Mouse (Mus musculus) hindbrain, postnatal 0 days (tissue): ENCODE results near the gene Nop53. TPM values are rescaled to one million over a fixed set of nuclear protein-coding genes. Genes with fewer than 3 reads are reported as not detected.

Experiments
- ATAC-seq: fragments of 200-750 bp; cut with Nextera tagmentation; 2 replicates; pipeline ENCODE4 v1.8.0; 2017; ENCODE audit warnings: mild to moderate bottlenecking, moderate TSS enrichment, moderate library complexity
- DNase-seq: peaks from one replicate; pipeline ENCODE4 v3.0.0-alpha.2; 2015; ENCODE audit warnings: low spot score
- H3K27ac ChIP-seq: fragments of 300-500 bp; sonication (generic); 2 replicates; pipeline ENCODE4 v1.5.1; 2014; ENCODE audit warnings: mild to moderate bottlenecking
- H3K27me3 ChIP-seq: fragments of 300-500 bp; sonication (generic); 2 replicates; pipeline ENCODE4 v1.6.1; 2014; ENCODE audit warnings: low read length, mixed read lengths; ENCODE audit not compliant: insufficient read depth
- H3K36me3 ChIP-seq: fragments of 300-500 bp; sonication (generic); 2 replicates; pipeline ENCODE4 v1.6.1; 2014; ENCODE audit warnings: low read length, mixed read lengths; ENCODE audit not compliant: insufficient read depth
- H3K4me1 ChIP-seq: fragments of 300-500 bp; sonication (generic); 2 replicates; pipeline ENCODE4 v1.6.1; 2014; ENCODE audit warnings: antibody characterized with exemption, low read length, mixed read lengths; ENCODE audit not compliant: insufficient read depth
- H3K4me2 ChIP-seq: fragments of 300-500 bp; sonication (generic); 2 replicates; pipeline ENCODE4 v1.6.1; 2014; ENCODE audit warnings: low read depth, mild to moderate bottlenecking, low read length, moderate library complexity, mixed read lengths
- H3K4me3 ChIP-seq: fragments of 300-500 bp; sonication (generic); 2 replicates; pipeline ENCODE4 v1.5.1; 2014; ENCODE audit warnings: low read length
- H3K9ac ChIP-seq: fragments of 300-500 bp; sonication (generic); replicated peaks from 2 replicates; pipeline ENCODE4 v1.6.1; 2014; ENCODE audit warnings: mild to moderate bottlenecking, low read length, moderate library complexity, mixed read lengths
- H3K9me3 ChIP-seq: fragments of 300-500 bp; sonication (generic); 2 replicates; pipeline ENCODE4 v1.6.1; 2016; ENCODE audit warnings: low read length, mixed read lengths
- CTCF ChIP-seq: IDR thresholded peaks from 2 replicates; pipeline ENCODE4 v1.5.1; 2016; ENCODE audit warnings: antibody characterized with exemption, control low read depth, low read depth
- WGBS: fragments of 180-500 bp; shearing (Covaris S2); extraction: QIAGEN DNeasy Blood & Tissue Kit; methylation state at CpG from one replicate; pipeline ENCODE4 v1.1.7; 2014; 5-methylcytosine and 5-hydroxymethylcytosine counted together
- polyA plus RNA-seq: library from polyadenylated mRNA; unstranded; fragments of >200 nt; fragmentation: Nextera tagmentation; extraction: Ambion mirVana; gene quantifications from 2 replicates; pipeline ENCODE4 v1.2.1, GENCODE M21; 2015
- total RNA-seq: library from RNA; depleted of rRNA; stranded (reverse); fragments of >200 nt; gene quantifications from 2 replicates; pipeline ENCODE4 v1.2.3, GENCODE M21; 2014

Gene Nop53
- total and polyA plus RNA-seq, 2 experiments from 2014 or later = 76.5 to 127 TPM

DNA sequence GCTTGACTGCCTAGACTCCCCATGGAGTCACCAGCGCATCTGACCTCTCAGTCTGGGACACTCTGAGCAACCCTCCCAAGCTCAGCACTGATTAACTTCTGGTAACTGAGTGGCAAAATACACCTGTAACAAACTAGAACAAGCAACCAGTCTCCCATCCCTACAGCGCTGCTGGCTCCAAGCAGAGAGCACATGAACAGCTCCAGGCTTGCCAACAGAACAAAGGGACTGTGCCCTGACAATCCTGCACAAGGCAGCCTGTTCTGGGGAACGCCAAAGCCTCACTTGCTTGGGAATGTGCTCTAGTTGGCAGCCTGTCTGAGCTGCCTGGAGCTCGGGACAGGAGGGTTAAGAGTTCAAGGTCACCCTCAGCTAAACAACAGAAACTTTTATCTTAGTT lies 35.7 kb upstream of the Nop53 start:
- H3K9ac ChIP-seq = no peak overlapping the region
- H3K27ac ChIP-seq = no peak overlapping the region
- no peak for TF ChIP-seq CTCF
- peaks cover 20% of the 10 kb centered on the region for H3K36me3 ChIP-seq
- no peak for DNase-seq
- no peaks in the 10 kb centered on the region for H3K9me3 ChIP-seq
- H3K4me2 ChIP-seq = no peak overlapping the region
- no peaks in the 10 kb centered on the region for H3K27me3 ChIP-seq
- no peak overlapping the region for H3K4me3 ChIP-seq
- no peak for ATAC-seq
- H3K4me1 ChIP-seq = no peaks in the 10 kb centered on the region
- WGBS = 77% methylated on average over 4 of the region's 4 CpGs

DNA sequence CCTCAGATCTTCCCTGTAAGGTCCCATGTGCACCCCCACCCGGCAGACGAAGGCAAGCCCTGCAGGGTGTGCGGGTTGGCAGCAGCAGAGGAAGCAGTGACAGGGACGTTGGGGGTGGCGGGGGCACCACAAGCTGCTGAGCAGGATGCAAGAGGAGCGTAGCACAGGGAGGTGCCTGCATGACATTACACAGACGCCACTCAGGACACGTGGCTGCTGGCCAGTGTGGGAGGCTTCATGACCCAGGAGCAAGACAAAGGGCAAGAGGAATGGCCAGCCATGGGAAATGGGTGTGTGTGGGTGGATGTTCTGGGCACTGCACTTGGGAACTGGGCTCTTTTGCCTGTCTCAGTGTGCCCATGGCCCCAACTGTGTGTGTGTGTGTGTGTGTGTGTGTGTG lies 34.4 kb upstream of the Nop53 start:
- no peak overlapping the region for H3K27ac ChIP-seq
- H3K4me2 ChIP-seq = no peak overlapping the region
- H3K9me3 ChIP-seq = no peaks in the 10 kb centered on the region
- H3K9ac ChIP-seq = no peak overlapping the region
- no peaks in the 10 kb centered on the region for H3K4me1 ChIP-seq
- H3K36me3 ChIP-seq = peaks cover 24% of the 10 kb centered on the region
- H3K27me3 ChIP-seq = no peaks in the 10 kb centered on the region
- no peak for TF ChIP-seq CTCF
- DNase-seq (no peak), ATAC-seq (peak; percentile 12; the same call in 1 of the 2 replicates)
- H3K4me3 ChIP-seq = no peak overlapping the region
- 74% methylated on average over 8 of the region's 8 CpGs for WGBS

DNA sequence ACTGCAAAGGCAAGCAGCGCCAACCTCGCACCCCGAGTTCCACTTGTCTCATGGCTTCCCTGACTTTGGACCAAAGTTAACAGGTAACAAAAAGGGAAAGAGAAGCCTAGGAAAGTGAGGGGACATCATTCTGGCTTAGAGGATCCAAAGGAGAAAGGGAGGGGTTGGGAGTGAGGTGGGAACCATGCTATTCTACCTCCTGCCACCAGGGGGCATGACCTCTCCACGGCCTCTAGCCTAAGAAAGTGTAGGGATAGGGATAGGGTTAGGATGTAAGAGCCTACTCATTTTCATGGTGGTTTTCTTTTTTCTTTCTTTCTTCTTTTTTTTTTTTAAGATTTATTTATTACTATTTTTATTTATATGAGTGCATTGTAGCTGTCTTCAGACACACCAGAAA lies 30.0 kb upstream of the Nop53 start:
- H3K4me3 ChIP-seq = no peak overlapping the region
- no peaks in the 10 kb centered on the region for H3K27me3 ChIP-seq
- 75% methylated on average over 4 of the region's 4 CpGs for WGBS
- peaks cover 47% of the 10 kb centered on the region for H3K36me3 ChIP-seq
- H3K9ac ChIP-seq = no peak overlapping the region
- no peaks in the 10 kb centered on the region for H3K4me1 ChIP-seq
- DNase-seq (peak; percentile 59), ATAC-seq (no peak)
- peak; percentile 88 for TF ChIP-seq CTCF
- H3K9me3 ChIP-seq = no peaks in the 10 kb centered on the region
- no peak overlapping the region for H3K4me2 ChIP-seq
- no peak overlapping the region for H3K27ac ChIP-seq

DNA sequence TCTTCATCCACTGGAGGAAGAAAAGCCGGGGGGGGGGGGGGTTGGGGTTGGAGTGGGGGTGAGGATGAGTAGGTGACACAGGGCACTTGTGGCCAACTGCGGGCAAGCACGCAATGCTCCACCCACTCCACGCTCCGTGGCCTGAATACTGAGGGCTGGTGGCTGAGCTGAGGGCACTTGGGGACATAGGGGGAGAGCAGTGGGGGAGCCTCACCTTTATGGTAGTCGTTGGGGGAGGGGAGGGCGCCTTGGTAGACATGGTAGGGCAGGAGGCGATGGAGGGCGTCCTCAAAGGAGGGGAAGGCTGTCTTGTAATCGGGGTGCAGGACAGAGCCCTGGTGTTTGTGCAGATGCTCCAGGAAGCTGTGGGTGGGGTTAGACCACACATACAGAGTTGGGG lies 29.6 kb upstream of the Nop53 start:
- ATAC-seq = no peak
- no peak for TF ChIP-seq CTCF
- peaks cover 47% of the 10 kb centered on the region for H3K36me3 ChIP-seq

DNA sequence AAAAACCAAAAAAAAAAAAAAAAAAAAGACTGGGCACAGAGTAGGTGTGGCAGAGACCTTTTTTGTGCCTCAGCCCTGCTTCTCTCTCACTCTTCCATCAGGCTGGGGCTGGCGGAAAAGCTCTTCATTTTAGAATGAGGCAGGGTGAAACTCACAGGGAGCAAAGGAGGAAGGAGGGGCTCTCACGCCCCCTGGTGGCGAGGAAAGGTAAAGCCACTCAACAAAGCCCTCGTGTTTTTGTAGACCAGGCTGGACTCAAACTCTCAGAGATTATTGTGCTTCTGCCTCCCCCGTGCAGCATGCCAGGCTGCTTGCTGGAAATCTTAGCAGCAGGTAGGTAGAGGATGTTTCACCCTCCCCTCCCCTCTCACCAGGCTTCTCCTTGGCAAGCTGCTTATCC lies 28.8 kb upstream of the Nop53 start:
- Histone ChIP-seq H3K4me2 (no peak overlapping the region), H3K9me3 (no peaks in the 10 kb centered on the region), H3K4me1 (no peaks in the 10 kb centered on the region), H3K36me3 (peaks cover 44% of the 10 kb centered on the region), H3K9ac (no peak overlapping the region), H3K27me3 (no peaks in the 10 kb centered on the region), H3K27ac (no peak overlapping the region), H3K4me3 (no peak overlapping the region)
- ATAC-seq (no peak), DNase-seq (peak; percentile 51)
- TF ChIP-seq CTCF = peak; percentile 81
- WGBS = 61% methylated on average over 5 of the region's 5 CpGs

More for the DNA sequence above, 29.6 kb upstream of the Nop53 start:
- Histone ChIP-seq H3K4me2 (no peak overlapping the region), H3K27ac (no peak overlapping the region), H3K9ac (no peak overlapping the region), H3K4me3 (no peak overlapping the region), H3K4me1 (no peaks in the 10 kb centered on the region), H3K9me3 (no peaks in the 10 kb centered on the region), H3K27me3 (no peaks in the 10 kb centered on the region)
- WGBS = 95% methylated on average over 10 of the region's 10 CpGs
- DNase-seq = no peak

DNA sequence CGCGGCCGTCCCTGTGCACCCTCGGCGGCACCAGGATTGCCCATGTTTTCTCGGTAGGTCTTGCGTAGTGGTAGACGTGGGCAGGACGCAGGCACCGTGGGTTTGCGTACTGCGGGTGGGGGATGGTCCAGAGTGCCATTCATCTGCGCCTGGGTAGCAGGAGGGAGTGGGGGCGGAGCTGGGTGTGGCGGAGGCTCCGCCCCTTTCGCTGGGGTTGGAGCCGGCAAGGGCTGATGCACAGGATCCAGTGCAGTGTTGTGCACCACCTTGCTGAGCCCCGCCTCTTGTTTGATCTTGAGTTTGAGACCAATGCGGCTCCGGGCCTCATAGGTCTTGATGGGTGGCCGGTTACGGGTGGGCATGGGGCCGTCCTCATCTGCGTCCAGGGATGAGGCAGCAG lies 26.4 kb upstream of the Nop53 start:
- no peak for TF ChIP-seq CTCF
- peaks cover 42% of the 10 kb centered on the region for H3K36me3 ChIP-seq
- H3K27me3 ChIP-seq = no peaks in the 10 kb centered on the region
- H3K4me3 ChIP-seq = no peak overlapping the region
- no peaks in the 10 kb centered on the region for H3K4me1 ChIP-seq
- no peak overlapping the region for H3K27ac ChIP-seq
- ATAC-seq = no peak
- DNase-seq = no peak
- 61% methylated on average over 25 of the region's 25 CpGs for WGBS
- no peak overlapping the region for H3K4me2 ChIP-seq
- H3K9ac ChIP-seq = no peak overlapping the region
- no peaks in the 10 kb centered on the region for H3K9me3 ChIP-seq

DNA sequence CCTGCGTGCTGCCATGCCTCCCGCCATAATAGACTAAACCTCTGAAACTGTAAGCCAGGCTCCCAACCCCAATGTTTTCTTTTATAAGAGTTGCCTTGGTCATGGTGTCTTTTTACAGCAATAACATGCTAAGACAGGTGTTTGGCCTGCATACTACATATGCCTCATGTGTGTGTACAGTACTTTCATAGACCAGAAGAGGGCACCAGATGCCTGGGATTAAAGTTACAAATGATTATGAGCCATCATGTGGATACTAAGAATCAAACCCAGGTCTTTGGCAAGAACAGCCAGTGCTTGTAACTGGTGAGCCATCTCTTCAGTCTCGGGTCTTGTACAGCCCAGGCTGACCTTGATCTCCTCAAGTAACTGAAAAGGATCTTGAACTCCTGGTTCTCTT lies 23.8 kb upstream of the Nop53 start:
- H3K4me1 ChIP-seq = no peaks in the 10 kb centered on the region
- TF ChIP-seq CTCF = peak; percentile 26; the same call in 1 of the 2 replicates
- ATAC-seq = no peak
- H3K4me2 ChIP-seq = no peak overlapping the region
- no peaks in the 10 kb centered on the region for H3K27me3 ChIP-seq
- H3K9me3 ChIP-seq = no peaks in the 10 kb centered on the region
- H3K9ac ChIP-seq = no peak overlapping the region
- DNase-seq = no peak
- 81% methylated on average over 3 of the region's 3 CpGs for WGBS
- H3K4me3 ChIP-seq = no peak overlapping the region
- no peak overlapping the region for H3K27ac ChIP-seq
- H3K36me3 ChIP-seq = peaks cover 26% of the 10 kb centered on the region

DNA sequence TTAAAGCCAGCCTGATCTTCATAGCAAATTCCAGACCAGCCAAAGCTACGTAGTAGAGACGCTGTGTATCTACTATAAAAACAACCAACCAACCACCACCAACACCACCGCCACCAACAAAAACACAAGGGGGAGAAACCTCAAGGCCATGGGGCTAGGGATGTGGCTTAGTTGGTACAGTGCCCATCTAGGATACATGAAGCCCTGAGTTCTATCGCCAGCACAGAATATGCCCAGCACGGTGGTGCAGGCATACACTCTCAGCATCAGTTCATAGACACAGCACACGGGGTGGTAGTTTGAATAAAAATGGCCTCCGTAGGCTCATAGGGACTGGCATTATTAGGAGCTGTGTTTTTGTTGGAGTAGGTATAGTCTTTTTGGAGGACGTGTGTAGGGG lies 22.4 kb upstream of the Nop53 start:
- WGBS = 86% methylated on average over 8 of the region's 8 CpGs
- Histone ChIP-seq H3K36me3 (peaks cover 19% of the 10 kb centered on the region), H3K27me3 (no peaks in the 10 kb centered on the region), H3K4me1 (no peaks in the 10 kb centered on the region), H3K9ac (no peak overlapping the region), H3K4me3 (no peak overlapping the region), H3K9me3 (no peaks in the 10 kb centered on the region), H3K27ac (no peak overlapping the region), H3K4me2 (no peak overlapping the region)
- TF ChIP-seq CTCF = no peak
- ATAC-seq (no peak), DNase-seq (no peak)
